Mouse (Mus musculus) C2C12 (cell line): ENCODE results near the gene Rasa4. TPM values are rescaled to one million over a fixed set of nuclear protein-coding genes. Genes with fewer than 3 reads are reported as not detected.
"Not testable (repeated sequence)": the region's sequence is repeated elsewhere in the genome, so short reads cannot be mapped to it uniquely, and the experiment has no call there.

Experiments
- H3K27me3 ChIP-seq: one replicate; pipeline ENCODE4 v1.6.1; 2011; ENCODE audit not compliant: control insufficient read depth, insufficient read depth, insufficient read length
- H3K36me3 ChIP-seq: one replicate; pipeline ENCODE4 v1.6.1; 2011; ENCODE audit not compliant: control insufficient read depth, insufficient read depth
- H3K4me3 ChIP-seq: one replicate; pipeline ENCODE4 v1.5.1; 2011; ENCODE audit warnings: mild to moderate bottlenecking, control low read depth; ENCODE audit not compliant: poor library complexity, insufficient read depth, severe bottlenecking
- H3K79me2 ChIP-seq: one replicate; pipeline ENCODE4 v1.6.1; 2011; ENCODE audit not compliant: control insufficient read depth, insufficient read depth
- H3K79me3 ChIP-seq: one replicate; pipeline ENCODE4 v1.6.1; 2011; ENCODE audit warnings: low read depth, control low read depth
- H3ac ChIP-seq: one replicate; pipeline ENCODE3; 2011; ENCODE audit warnings: low read depth; ENCODE audit not compliant: control insufficient read depth, insufficient read length
- CEBPB ChIP-seq: IDR thresholded peaks from one replicate; pipeline ENCODE4 v1.6.1; 2011; ENCODE audit warnings: low read depth, mild to moderate bottlenecking, control low read depth, moderate library complexity
- CTCF ChIP-seq: IDR thresholded peaks from one replicate; pipeline ENCODE4 v1.5.1; 2011; ENCODE audit not compliant: control insufficient read depth, insufficient read depth, insufficient read length
- FOSL1 ChIP-seq: IDR thresholded peaks from one replicate; pipeline ENCODE4 v1.8.0; 2011; ENCODE audit warnings: mild to moderate bottlenecking, low read length; ENCODE audit not compliant: poor library complexity, insufficient read depth, severe bottlenecking
- MAX ChIP-seq: IDR thresholded peaks from one replicate; pipeline ENCODE4 v1.6.1; 2011; ENCODE audit warnings: mild to moderate bottlenecking, control low read depth
- MYOD1 ChIP-seq: IDR thresholded peaks from one replicate; pipeline ENCODE4 v1.6.1; 2011; ENCODE audit warnings: low read depth; ENCODE audit not compliant: control insufficient read depth, insufficient read length
- MYOG ChIP-seq: IDR thresholded peaks from one replicate; pipeline ENCODE4 v1.6.1; 2011; ENCODE audit not compliant: control insufficient read depth, insufficient read length; ENCODE audit errors: extremely low read depth
- USF1 ChIP-seq: IDR thresholded peaks from one replicate; pipeline ENCODE4 v1.6.1; 2011; ENCODE audit warnings: low read depth, mild to moderate bottlenecking, control low read depth, moderate library complexity
- polyA plus RNA-seq: library from polyadenylated mRNA; unstranded; fragments of >200 nt; fragmentation: generic; extraction: Trizol; gene quantifications from one replicate; pipeline ENCODE4 v1.2.1, GENCODE M21; 2012; ENCODE audit warnings: missing spikeins

Rasa4 gene
- polyA plus RNA-seq, 1 experiment: 37.6 TPM

- Histone ChIP-seq H3K4me3 (no peak overlapping the region), H3K36me3 (no peaks in the 10 kb centered on the region), H3K79me2 (no peaks in the 10 kb centered on the region), H3K27me3 (no peaks in the 10 kb centered on the region), H3K79me3 (no peaks in the 10 kb centered on the region), H3ac (no peak overlapping the region)
- no peak for TF ChIP-seq FOSL1
- TF ChIP-seq MYOG: no peak
- no peak for TF ChIP-seq MAX
- TF ChIP-seq USF1: no peak
- no peak for TF ChIP-seq MYOD1
- TF ChIP-seq CEBPB: no peak
- no peak for TF ChIP-seq CTCF
Observed at GRCm38 (mm10) chr5:136040210-136040609, 43.5 kb upstream of the Rasa4 start.

- H3K4me3 ChIP-seq: no peak overlapping the region
- H3K79me3 ChIP-seq: no peaks in the 10 kb centered on the region
- no peak overlapping the region for H3ac ChIP-seq
- no peak for TF ChIP-seq MAX
- no peak for TF ChIP-seq CTCF
- TF ChIP-seq CEBPB: no peak
- TF ChIP-seq MYOG: no peak
- no peak for TF ChIP-seq FOSL1
- TF ChIP-seq MYOD1: no peak
- no peak for TF ChIP-seq USF1
- no peaks in the 10 kb centered on the region for H3K79me2 ChIP-seq
- no peaks in the 10 kb centered on the region for H3K27me3 ChIP-seq
- H3K36me3 ChIP-seq: no peaks in the 10 kb centered on the region
Observed at GRCm38 (mm10) chr5:136041260-136041659, 42.5 kb upstream of the Rasa4 start.

DNA sequence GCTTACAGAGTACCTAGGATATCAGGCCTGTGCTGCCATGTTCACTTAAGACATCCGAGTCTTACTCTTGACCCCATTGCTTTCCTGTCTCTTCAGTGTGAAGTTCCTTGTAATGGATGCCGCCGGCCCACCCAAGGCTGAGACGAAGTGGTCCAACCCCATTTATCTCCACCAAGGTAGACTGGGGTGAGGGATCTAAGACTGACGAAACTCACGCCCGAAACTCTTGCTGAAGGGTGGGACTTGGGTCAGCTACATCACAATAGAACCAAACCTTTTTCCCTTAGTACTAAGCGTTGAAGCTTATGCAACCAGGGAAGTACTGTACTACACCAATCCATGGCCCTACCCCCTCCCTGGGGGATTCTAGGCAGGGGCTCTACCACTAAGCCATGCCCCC is 42.0 kb upstream of the Rasa4 start:
- Histone ChIP-seq H3K36me3 (no peaks in the 10 kb centered on the region), H3K79me3 (no peaks in the 10 kb centered on the region), H3K27me3 (no peaks in the 10 kb centered on the region), H3K4me3 (no peak overlapping the region), H3ac (no peak overlapping the region), H3K79me2 (no peaks in the 10 kb centered on the region)
- no peak for TF ChIP-seq MYOG
- no peak for TF ChIP-seq USF1
- TF ChIP-seq CTCF: no peak
- TF ChIP-seq FOSL1: no peak
- TF ChIP-seq CEBPB: no peak
- TF ChIP-seq MAX: no peak
- TF ChIP-seq MYOD1: no peak

DNA sequence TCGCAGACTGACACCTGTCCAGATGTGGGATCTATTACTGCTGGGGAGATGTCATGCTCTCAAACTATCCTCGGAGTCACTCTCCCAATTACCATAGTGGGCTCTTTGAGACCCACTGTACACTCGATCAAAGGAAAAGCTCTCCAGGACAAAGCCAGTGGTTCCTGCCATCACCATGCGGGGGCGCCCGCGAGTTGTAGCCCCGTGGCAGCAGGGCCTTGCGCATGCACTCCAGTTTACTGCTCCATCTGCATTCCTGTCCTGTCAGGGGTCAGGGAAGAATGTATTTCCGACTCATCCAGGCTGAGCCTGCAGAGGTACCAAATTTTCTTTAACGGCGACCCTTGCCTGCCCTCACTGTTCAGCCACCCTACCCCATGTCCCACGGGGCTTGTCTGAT is 38.9 kb upstream of the Rasa4 start:
- Histone ChIP-seq H3K79me3 (no peaks in the 10 kb centered on the region), H3K27me3 (no peaks in the 10 kb centered on the region), H3K36me3 (no peaks in the 10 kb centered on the region), H3K4me3 (no peak overlapping the region), H3ac (no peak overlapping the region), H3K79me2 (no peaks in the 10 kb centered on the region)
- peak; percentile 59 for TF ChIP-seq CTCF
- TF ChIP-seq MYOD1: no peak
- TF ChIP-seq CEBPB: no peak

DNA sequence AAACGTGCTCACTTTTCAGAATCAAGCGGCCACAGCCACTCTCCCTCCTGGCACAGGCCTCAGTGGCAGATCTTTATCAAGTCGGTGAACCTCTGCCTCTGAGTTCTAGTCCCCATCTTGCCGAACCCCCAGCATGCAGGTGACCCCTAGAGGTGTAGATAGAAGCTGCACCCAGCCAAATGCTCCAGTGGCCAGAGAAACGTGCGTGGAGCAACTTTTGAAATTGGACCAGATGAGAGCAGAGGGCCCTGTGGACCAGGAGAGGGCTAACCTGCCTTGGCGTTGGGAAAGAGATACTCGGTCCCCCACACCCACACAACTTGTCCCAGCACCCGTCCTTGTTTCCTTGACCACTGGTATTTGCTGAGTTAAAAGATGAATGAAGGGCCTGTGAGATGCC is 38.3 kb upstream of the Rasa4 start:
- Histone ChIP-seq H3K79me3 (no peaks in the 10 kb centered on the region), H3ac (no peak overlapping the region), H3K4me3 (no peak overlapping the region), H3K36me3 (no peaks in the 10 kb centered on the region), H3K79me2 (no peaks in the 10 kb centered on the region), H3K27me3 (no peaks in the 10 kb centered on the region)
- no peak for TF ChIP-seq MYOG
- TF ChIP-seq USF1: no peak
- no peak for TF ChIP-seq CEBPB
- no peak for TF ChIP-seq MYOD1
- no peak for TF ChIP-seq CTCF
- no peak for TF ChIP-seq FOSL1
- no peak for TF ChIP-seq MAX

DNA sequence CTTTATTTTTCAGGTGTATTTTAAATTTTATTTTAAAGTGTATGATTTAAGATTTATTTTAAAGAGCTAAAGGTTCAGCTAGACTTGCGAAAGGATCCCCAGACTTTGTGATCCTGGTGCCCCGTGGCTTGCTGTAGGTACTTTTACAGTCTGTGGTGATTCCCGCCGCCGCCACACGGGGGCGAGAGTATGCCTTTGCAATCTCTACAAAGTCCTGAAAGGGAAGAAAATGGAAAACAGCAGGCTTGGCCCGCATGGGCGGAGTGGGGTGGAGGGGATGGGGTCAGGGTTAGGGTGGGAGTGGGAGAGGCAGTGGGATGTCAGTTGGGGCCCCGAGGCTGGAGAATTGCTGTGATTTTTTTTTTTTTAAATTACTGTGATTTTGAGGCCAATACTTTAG is 37.7 kb upstream of the Rasa4 start:
- no peaks in the 10 kb centered on the region for H3K79me2 ChIP-seq

DNA sequence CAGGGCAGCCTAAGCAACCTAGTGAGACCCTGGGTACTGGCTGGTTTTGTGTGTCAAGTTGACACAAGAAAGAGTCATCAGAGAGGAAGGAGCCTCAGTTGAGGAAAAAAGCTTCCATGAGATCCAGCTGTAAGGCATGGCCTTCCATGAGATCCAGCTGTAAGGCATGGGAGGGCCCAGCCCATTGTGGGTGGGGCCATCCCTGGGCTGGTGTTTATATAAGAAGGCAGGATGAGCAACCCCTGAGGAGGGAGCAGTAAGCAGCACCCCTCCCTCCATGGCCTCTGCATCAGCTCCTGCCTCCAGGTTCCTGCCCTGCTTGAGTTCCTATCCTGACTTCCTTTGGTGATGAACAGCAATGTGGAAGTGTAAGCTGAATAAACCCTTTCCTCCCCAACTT is 35.2 kb upstream of the Rasa4 start:
- H3K36me3 ChIP-seq, H3K27me3 ChIP-seq, H3K4me3 ChIP-seq, H3K79me3 ChIP-seq, H3K79me2 ChIP-seq, H3ac ChIP-seq: not testable (repeated sequence)

More for the DNA sequence above, 37.7 kb upstream of the Rasa4 start:
- Histone ChIP-seq H3K27me3 (no peaks in the 10 kb centered on the region), H3K36me3 (no peaks in the 10 kb centered on the region), H3K79me3 (no peaks in the 10 kb centered on the region), H3K4me3 (no peak overlapping the region), H3ac (no peak overlapping the region)
- TF ChIP-seq MAX (no peak), CEBPB (no peak), MYOG (no peak), MYOD1 (no peak), FOSL1 (no peak), CTCF (peak; percentile 48)
